Mouse (Mus musculus) heart, adult 2 months (tissue): ENCODE results near the gene Cpsf4l. TPM values are rescaled to one million over a fixed set of nuclear protein-coding genes. Genes with fewer than 3 reads are reported as not detected.

Experiments
- DNase-seq, 2 experiments: peaks; one replicate each; pipeline ENCODE4 v3.0.0; 2021
- H3K27ac ChIP-seq: fragments of 200-600 bp; 2 replicates; pipeline ENCODE4 v1.8.1; 2022
- H3K27me3 ChIP-seq: fragments of 200-500 bp; 2 replicates; pipeline ENCODE4 v1.6.1; 2012; ENCODE audit warnings: mild to moderate bottlenecking, low read length, inconsistent platforms, mixed read lengths; ENCODE audit not compliant: control insufficient read depth, insufficient read depth
- H3K36me3 ChIP-seq: fragments of 200-500 bp; 2 replicates; pipeline ENCODE4 v1.6.1; 2012; ENCODE audit warnings: low read length, inconsistent platforms; ENCODE audit not compliant: control insufficient read depth, insufficient read depth
- H3K4me1 ChIP-seq: fragments of 200-500 bp; 2 replicates; pipeline ENCODE4 v1.6.1; 2011; ENCODE audit warnings: low read length; ENCODE audit not compliant: control insufficient read depth, insufficient read depth
- H3K4me3 ChIP-seq: fragments of 200-600 bp; 2 replicates; pipeline ENCODE4 v1.8.1; 2022
- H3K79me2 ChIP-seq: fragments of 200-500 bp; replicated peaks from 2 replicates; pipeline ENCODE4 v1.6.1; 2012; ENCODE audit warnings: mild to moderate bottlenecking, inconsistent platforms, low read length, moderate library complexity, mixed read lengths; ENCODE audit not compliant: control insufficient read depth, insufficient read depth
- H3K9ac ChIP-seq: fragments of 200-500 bp; 2 replicates; pipeline ENCODE4 v1.6.1; 2012; ENCODE audit warnings: low read depth, mild to moderate bottlenecking, control low read depth, inconsistent platforms, low read length, mixed read lengths
- CTCF ChIP-seq: fragments of 200-600 bp; IDR thresholded peaks from 2 replicates; pipeline ENCODE4 v1.8.1; 2022; ENCODE audit warnings: antibody characterized with exemption, mild to moderate bottlenecking, moderate library complexity
- EP300 ChIP-seq: fragments of 200-500 bp; IDR thresholded peaks from 2 replicates; pipeline ENCODE4 v1.6.1; 2011; ENCODE audit warnings: low read depth, low read length, control low read depth; ENCODE audit not compliant: insufficient read depth
- POLR2A ChIP-seq: fragments of 200-500 bp; IDR thresholded peaks from 2 replicates; pipeline ENCODE4 v1.6.1; 2011; ENCODE audit warnings: mild to moderate bottlenecking, low read depth, low read length, control low read depth; ENCODE audit not compliant: insufficient read depth
- WGBS: fragments of 180-500 bp; shearing (Covaris S2); methylation state at CpG from one replicate; pipeline ENCODE4 v1.1.7; 2018; 5-methylcytosine and 5-hydroxymethylcytosine counted together
- intact Hi-C: fragments of 180-260 bp; cut with DNase I; formaldehyde crosslinking; loops from one replicate; pipeline ENCODE4 v1.15.1; 2025
- polyA plus RNA-seq: library from polyadenylated mRNA; depleted of rRNA; stranded (reverse); fragments of >200 nt; gene quantifications from 2 replicates; pipeline ENCODE4 v1.2.3, GENCODE M21; 2012
- total RNA-seq, 2 experiments: library from RNA; stranded (reverse); gene quantifications; 2 replicates each; pipeline ENCODE4 v1.2.3; 2021

Cpsf4l gene
- total and polyA plus RNA-seq, 3 experiments, result not detected

- Histone ChIP-seq H3K4me3 (no peak overlapping the region), H3K4me1 (peaks cover 8% of the 10 kb centered on the region; the same call in 1 of the 2 replicates), H3K27me3 (no peaks in the 10 kb centered on the region), H3K79me2 (peaks cover 9% of the 10 kb centered on the region), H3K36me3 (no peaks in the 10 kb centered on the region), H3K9ac (no peak overlapping the region), H3K27ac (no peak overlapping the region; the same call in 1 of the 2 replicates)
- no peak for DNase-seq
- intact Hi-C loops, result loop anchor here (10.0 kb wide), 1 partner anchor 983 kb away; the partner anchor contains the start of gene Rpl38
- TF ChIP-seq CTCF, result no peak
- TF ChIP-seq EP300, result no peak
- TF ChIP-seq POLR2A, result no peak
These were observed 27.8 kb downstream of the Cpsf4l start for GRCm38 (mm10) chr11:113681979-113682378.

GRCm38 (mm10) chr11:113680954-113681353 lies 28.9 kb downstream of the Cpsf4l start:
- no peak overlapping the region for H3K27ac ChIP-seq
- WGBS, result 72% methylated on average over 2 of the region's 2 CpGs
- no peak overlapping the region for H3K9ac ChIP-seq
- no peak overlapping the region for H3K4me3 ChIP-seq
- TF ChIP-seq POLR2A (no peak), EP300 (no peak), CTCF (no peak)
- no peaks in the 10 kb centered on the region for H3K36me3 ChIP-seq
- H3K27me3 ChIP-seq, result no peaks in the 10 kb centered on the region
- peaks cover 9% of the 10 kb centered on the region for H3K79me2 ChIP-seq
- no peak for DNase-seq
- H3K4me1 ChIP-seq, result peaks cover 8% of the 10 kb centered on the region; the same call in 1 of the 2 replicates
- intact Hi-C loops, result loop anchor here (10.0 kb wide), 1 partner anchor 984 kb away; the partner anchor contains the start of gene Rpl38

GRCm38 (mm10) chr11:113678373-113678772 lies 31.4 kb downstream of the Cpsf4l start:
- Histone ChIP-seq H3K4me1 (peaks cover 7% of the 10 kb centered on the region; the same call in 1 of the 2 replicates), H3K36me3 (peaks cover 2% of the 10 kb centered on the region), H3K4me3 (no peak overlapping the region), H3K27ac (no peak overlapping the region), H3K9ac (no peak overlapping the region), H3K27me3 (no peaks in the 10 kb centered on the region), H3K79me2 (peaks cover 10% of the 10 kb centered on the region)
- WGBS, result 63% methylated on average over 8 of the region's 8 CpGs
- intact Hi-C loops, result no loop called here
- DNase-seq, result peak; percentile 22 to 31
- TF ChIP-seq CTCF (peak; percentile 22; the same call in 1 of the 2 replicates), EP300 (no peak), POLR2A (no peak)

GRCm38 (mm10) chr11:113677378-113677777 lies 32.4 kb downstream of the Cpsf4l start:
- TF ChIP-seq EP300, result no peak
- no peak for TF ChIP-seq CTCF
- peaks cover 7% of the 10 kb centered on the region; the same call in 1 of the 2 replicates for H3K4me1 ChIP-seq

GRCm38 (mm10) chr11:113676847-113677246 lies 33.0 kb downstream of the Cpsf4l start:
- Histone ChIP-seq H3K9ac (no peak overlapping the region), H3K4me3 (no peak overlapping the region), H3K4me1 (peaks cover 7% of the 10 kb centered on the region; the same call in 1 of the 2 replicates), H3K27ac (no peak overlapping the region), H3K36me3 (peaks cover 2% of the 10 kb centered on the region), H3K27me3 (no peaks in the 10 kb centered on the region), H3K79me2 (peaks cover 8% of the 10 kb centered on the region)
- TF ChIP-seq POLR2A, result no peak
- no peak for TF ChIP-seq CTCF
- TF ChIP-seq EP300, result no peak
- DNase-seq, result no peak
- 80% methylated on average over 2 of the region's 2 CpGs for WGBS
- intact Hi-C loops, result no loop called here

More at GRCm38 (mm10) chr11:113677378-113677777, 32.4 kb downstream of the Cpsf4l start:
- Histone ChIP-seq H3K27ac (no peak overlapping the region), H3K36me3 (peaks cover 2% of the 10 kb centered on the region), H3K9ac (no peak overlapping the region), H3K27me3 (no peaks in the 10 kb centered on the region), H3K79me2 (peaks cover 8% of the 10 kb centered on the region), H3K4me3 (no peak overlapping the region)
- 100% methylated on average over 2 of the region's 2 CpGs for WGBS
- DNase-seq, result no peak
- intact Hi-C loops, result no loop called here

- H3K9ac ChIP-seq, result no peak overlapping the region
- peaks cover 8% of the 10 kb centered on the region for H3K79me2 ChIP-seq
- 79% methylated on average over 5 of the region's 5 CpGs for WGBS
- DNase-seq, result no peak
- H3K36me3 ChIP-seq, result peaks cover 2% of the 10 kb centered on the region
- intact Hi-C loops, result no loop called here
- no peak for TF ChIP-seq POLR2A
- H3K27me3 ChIP-seq, result no peaks in the 10 kb centered on the region
- H3K27ac ChIP-seq, result peak overlapping the region; percentile 12
- no peak overlapping the region for H3K4me3 ChIP-seq
- peaks cover 4% of the 10 kb centered on the region; the same call in 1 of the 2 replicates for H3K4me1 ChIP-seq
These were observed 35.2 kb downstream of the Cpsf4l start for GRCm38 (mm10) chr11:113674595-113674994.
